Mouse (Mus musculus): ENCODE data around the gene H6pd. TPM values are rescaled to one million over a fixed set of nuclear protein-coding genes. Genes with fewer than 3 reads are reported as not detected.

Gene H6pd
- polyA plus RNA-seq, 1 experiment: 14.9 TPM

DNA sequence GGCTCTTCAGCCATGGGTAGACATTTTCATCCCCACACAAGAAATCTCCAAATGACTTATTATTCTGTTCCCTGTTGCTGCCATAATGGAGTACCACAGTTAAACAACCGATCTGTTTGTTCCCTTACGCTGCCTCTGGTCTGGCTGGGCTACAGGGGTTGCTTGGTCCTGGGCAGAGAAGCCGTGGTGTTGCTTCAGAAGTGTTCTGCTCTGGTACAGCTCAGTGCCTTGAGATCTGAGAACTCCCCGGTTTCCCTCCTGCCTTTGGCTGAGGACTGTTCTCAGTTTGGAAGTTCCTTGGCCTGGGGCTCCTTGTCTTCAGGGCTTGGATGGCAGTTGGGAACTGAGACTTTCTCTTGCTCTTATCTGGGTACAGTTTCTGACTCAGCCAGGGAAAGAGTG lies 3.5 kb upstream of the H6pd start:
- Histone ChIP-seq H3K36me3 (ENCODE audit: control insufficient read depth, insufficient read depth) (no peaks in the 10 kb centered on the region), H3K79me3 (ENCODE audit: low read depth) (peaks cover 2% of the 10 kb centered on the region), H3K27me3 (ENCODE audit: control insufficient read depth, insufficient read depth, insufficient read length) (no peaks in the 10 kb centered on the region), H3K4me3 (ENCODE audit: insufficient read depth, poor library complexity, severe bottlenecking) (no peak overlapping the region), H3K79me2 (ENCODE audit: control insufficient read depth, insufficient read depth) (peaks cover 10% of the 10 kb centered on the region), H3ac (ENCODE audit: control insufficient read depth, insufficient read length, low read depth) (no peak overlapping the region)
- TF ChIP-seq CTCF (IDR thresholded peaks at IDR 0.05; ENCODE audit: control insufficient read depth, insufficient read depth, insufficient read length): no peak
- no peak for TF ChIP-seq CEBPB (IDR thresholded peaks at IDR 0.05; ENCODE audit: low read depth)
- no peak for TF ChIP-seq FOSL1 (IDR thresholded peaks at IDR 0.05; ENCODE audit: insufficient read depth, low read length, poor library complexity, severe bottlenecking)
- TF ChIP-seq MAX (IDR thresholded peaks at IDR 0.05): no peak
- no peak for TF ChIP-seq MYOD1 (IDR thresholded peaks at IDR 0.05; ENCODE audit: control insufficient read depth, insufficient read length, low read depth)
- no peak for TF ChIP-seq USF1 (IDR thresholded peaks at IDR 0.05; ENCODE audit: low read depth)
- TF ChIP-seq MYOG (IDR thresholded peaks at IDR 0.05; ENCODE audit: control insufficient read depth, extremely low read depth, insufficient read length): no peak

DNA sequence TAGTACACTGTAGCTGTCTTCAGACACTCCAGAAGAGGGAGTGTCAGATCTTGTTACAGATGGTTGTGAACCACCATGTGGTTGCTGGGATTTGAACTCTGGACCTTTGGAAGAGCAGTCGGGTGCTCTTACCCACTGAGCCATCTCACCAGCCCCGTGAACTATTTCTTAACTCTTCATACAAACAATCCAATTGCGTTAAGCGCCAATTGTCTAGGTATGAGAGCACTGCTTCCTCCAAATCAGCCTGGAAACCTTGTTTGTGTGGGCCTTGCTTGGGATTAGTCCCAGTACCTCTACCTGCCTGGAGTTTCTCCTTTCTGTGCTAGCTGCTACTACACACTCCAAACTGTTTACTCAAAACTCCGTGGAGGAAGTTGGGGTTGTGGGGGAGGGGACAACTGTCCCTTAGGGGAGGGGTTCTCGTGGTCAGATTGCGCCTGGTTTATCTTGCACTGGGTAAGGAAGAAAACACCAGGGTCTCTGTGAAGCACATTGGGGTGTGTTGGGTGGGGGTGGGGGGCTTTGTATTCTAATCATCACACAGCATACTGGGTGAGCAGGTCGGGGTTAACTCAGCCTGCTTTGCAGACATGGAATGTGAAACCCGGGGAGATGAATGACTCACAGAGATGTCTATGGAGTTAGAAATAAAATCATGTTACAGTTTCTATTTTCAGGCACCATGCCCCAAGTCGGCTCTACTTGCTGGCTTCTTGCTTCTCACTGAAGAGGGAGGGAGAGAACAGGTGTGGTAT lies 2.9 kb upstream of the H6pd start:
- Histone ChIP-seq H3K4me3 (ENCODE audit: insufficient read depth, poor library complexity, severe bottlenecking) (no peak overlapping the region), H3K27me3 (ENCODE audit: control insufficient read depth, insufficient read depth, insufficient read length) (no peaks in the 10 kb centered on the region), H3K79me2 (ENCODE audit: control insufficient read depth, insufficient read depth) (peaks cover 14% of the 10 kb centered on the region), H3ac (ENCODE audit: control insufficient read depth, insufficient read length, low read depth) (no peak overlapping the region), H3K36me3 (ENCODE audit: control insufficient read depth, insufficient read depth) (no peaks in the 10 kb centered on the region), H3K79me3 (ENCODE audit: low read depth) (peaks cover 4% of the 10 kb centered on the region)
- TF ChIP-seq MYOD1 (IDR thresholded peaks at IDR 0.05; ENCODE audit: control insufficient read depth, insufficient read length, low read depth) (peak; percentile 62), CTCF (IDR thresholded peaks at IDR 0.05; ENCODE audit: control insufficient read depth, insufficient read depth, insufficient read length) (no peak), CEBPB (IDR thresholded peaks at IDR 0.05; ENCODE audit: low read depth) (no peak), USF1 (IDR thresholded peaks at IDR 0.05; ENCODE audit: low read depth) (no peak)

DNA sequence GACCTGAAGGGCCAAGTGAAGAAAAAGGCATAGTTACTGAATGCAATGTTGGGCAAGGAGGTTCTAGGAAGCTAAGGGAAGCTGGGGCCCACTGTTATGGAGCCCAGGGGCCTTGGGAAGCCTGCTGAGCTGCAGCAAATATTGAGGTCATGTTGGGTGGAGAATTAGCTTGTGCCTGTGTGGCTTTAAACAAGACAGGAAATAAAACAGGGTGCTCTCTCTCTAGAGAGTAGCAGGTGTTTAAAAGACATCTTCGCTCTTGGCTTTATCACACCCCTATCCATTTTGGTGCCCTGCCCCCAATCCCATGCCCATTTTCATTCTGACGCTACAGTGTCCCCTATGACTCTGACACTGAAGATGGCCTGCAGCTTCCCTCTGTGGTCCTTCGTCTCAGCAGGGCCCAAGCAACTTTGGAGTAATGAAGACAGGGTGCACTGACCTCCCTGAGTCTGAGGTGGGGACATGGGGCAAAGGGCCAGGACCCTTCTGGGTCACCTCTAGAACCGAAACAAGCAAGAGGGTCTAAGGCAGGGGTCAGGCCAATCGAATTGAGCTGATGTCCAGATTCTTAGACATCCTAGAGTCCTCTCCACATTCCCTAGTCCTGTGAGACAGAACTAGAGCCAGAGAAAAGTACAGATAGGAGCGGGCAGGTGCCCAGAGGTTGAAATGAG lies 1.4 kb upstream of the H6pd start:
- H3ac ChIP-seq (ENCODE audit: control insufficient read depth, insufficient read length, low read depth): no peak overlapping the region
- no peaks in the 10 kb centered on the region for H3K27me3 ChIP-seq (ENCODE audit: control insufficient read depth, insufficient read depth, insufficient read length)
- TF ChIP-seq MAX (IDR thresholded peaks at IDR 0.05) (no peak), FOSL1 (IDR thresholded peaks at IDR 0.05; ENCODE audit: insufficient read depth, low read length, poor library complexity, severe bottlenecking) (no peak), USF1 (IDR thresholded peaks at IDR 0.05; ENCODE audit: low read depth) (no peak), CTCF (IDR thresholded peaks at IDR 0.05; ENCODE audit: control insufficient read depth, insufficient read depth, insufficient read length) (no peak), MYOG (IDR thresholded peaks at IDR 0.05; ENCODE audit: control insufficient read depth, extremely low read depth, insufficient read length) (no peak), MYOD1 (IDR thresholded peaks at IDR 0.05; ENCODE audit: control insufficient read depth, insufficient read length, low read depth) (no peak), CEBPB (IDR thresholded peaks at IDR 0.05; ENCODE audit: low read depth) (no peak)
- H3K79me2 ChIP-seq (ENCODE audit: control insufficient read depth, insufficient read depth): peaks cover 24% of the 10 kb centered on the region
- H3K4me3 ChIP-seq (ENCODE audit: insufficient read depth, poor library complexity, severe bottlenecking): no peak overlapping the region
- H3K36me3 ChIP-seq (ENCODE audit: control insufficient read depth, insufficient read depth): no peaks in the 10 kb centered on the region
- H3K79me3 ChIP-seq (ENCODE audit: low read depth): peaks cover 10% of the 10 kb centered on the region

DNA sequence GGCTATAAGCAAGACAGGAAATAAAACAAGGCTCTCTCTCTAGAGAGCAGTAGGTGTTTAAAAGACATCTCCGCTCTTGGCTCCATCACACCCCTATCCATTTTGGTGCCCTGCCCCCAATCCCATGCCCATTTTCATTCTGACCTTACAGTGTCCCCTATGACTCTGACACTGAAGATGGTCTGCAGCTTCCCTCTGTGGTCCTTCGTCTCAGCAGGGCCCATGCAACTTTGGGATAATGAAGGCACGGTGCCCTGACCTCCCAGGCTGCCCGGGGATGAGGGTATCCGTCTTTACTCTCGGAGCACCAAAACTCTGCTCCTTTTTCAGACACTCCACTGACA lies 736 bp upstream of the H6pd start:
- peaks cover 31% of the 10 kb centered on the region for H3K79me2 ChIP-seq (ENCODE audit: control insufficient read depth, insufficient read depth)
- no peak overlapping the region for H3ac ChIP-seq (ENCODE audit: control insufficient read depth, insufficient read length, low read depth)
- no peaks in the 10 kb centered on the region for H3K27me3 ChIP-seq (ENCODE audit: control insufficient read depth, insufficient read depth, insufficient read length)
- H3K36me3 ChIP-seq (ENCODE audit: control insufficient read depth, insufficient read depth): no peaks in the 10 kb centered on the region
- peaks cover 14% of the 10 kb centered on the region for H3K79me3 ChIP-seq (ENCODE audit: low read depth)
- H3K4me3 ChIP-seq (ENCODE audit: insufficient read depth, poor library complexity, severe bottlenecking): no peak overlapping the region
- TF ChIP-seq MYOG (IDR thresholded peaks at IDR 0.05; ENCODE audit: control insufficient read depth, extremely low read depth, insufficient read length) (no peak), CTCF (IDR thresholded peaks at IDR 0.05; ENCODE audit: control insufficient read depth, insufficient read depth, insufficient read length) (no peak), MAX (IDR thresholded peaks at IDR 0.05) (no peak), FOSL1 (IDR thresholded peaks at IDR 0.05; ENCODE audit: insufficient read depth, low read length, poor library complexity, severe bottlenecking) (no peak), USF1 (IDR thresholded peaks at IDR 0.05; ENCODE audit: low read depth) (no peak), CEBPB (IDR thresholded peaks at IDR 0.05; ENCODE audit: low read depth) (no peak)

DNA sequence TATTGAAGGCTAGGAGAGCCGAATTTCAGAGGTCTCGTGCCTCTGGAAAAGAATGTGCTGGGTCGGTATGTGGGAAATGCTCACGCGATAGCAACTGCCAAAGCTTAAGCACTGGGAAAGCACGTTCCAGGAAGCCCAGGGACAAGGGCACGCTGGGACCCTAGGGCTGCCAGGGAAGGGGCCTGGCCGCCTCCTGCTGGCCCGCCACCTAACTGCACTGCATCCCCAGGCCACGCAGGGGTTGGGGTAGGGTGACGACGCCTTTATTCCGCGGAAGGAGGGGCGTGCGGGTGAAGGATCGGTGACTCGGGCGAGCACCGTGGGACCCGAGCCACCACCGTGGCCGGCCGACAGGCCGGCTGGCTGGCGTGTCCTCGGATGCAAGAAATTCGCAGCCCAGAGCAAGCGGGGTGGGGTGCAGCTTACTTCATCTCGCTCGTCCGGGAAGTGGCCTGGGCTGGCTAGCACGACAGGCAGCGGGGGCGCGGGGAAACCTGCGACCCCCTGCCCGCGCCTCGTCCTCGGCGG lies 434 bp downstream of the H6pd start:
- TF ChIP-seq CTCF (IDR thresholded peaks at IDR 0.05; ENCODE audit: control insufficient read depth, insufficient read depth, insufficient read length) (peak; percentile 88), MAX (IDR thresholded peaks at IDR 0.05) (peak; percentile 61), MYOG (IDR thresholded peaks at IDR 0.05; ENCODE audit: control insufficient read depth, extremely low read depth, insufficient read length) (no peak)

More for the DNA sequence above, 434 bp downstream of the H6pd start:
- no peaks in the 10 kb centered on the region for H3K36me3 ChIP-seq (ENCODE audit: control insufficient read depth, insufficient read depth)
- no peaks in the 10 kb centered on the region for H3K27me3 ChIP-seq (ENCODE audit: control insufficient read depth, insufficient read depth, insufficient read length)
- peaks cover 42% of the 10 kb centered on the region for H3K79me2 ChIP-seq (ENCODE audit: control insufficient read depth, insufficient read depth)
- peak overlapping the region; percentile 46 for H3K4me3 ChIP-seq (ENCODE audit: insufficient read depth, poor library complexity, severe bottlenecking)
- H3K79me3 ChIP-seq (ENCODE audit: low read depth): peaks cover 17% of the 10 kb centered on the region
- H3ac ChIP-seq (ENCODE audit: control insufficient read depth, insufficient read length, low read depth): peak overlapping the region; percentile 86
